Mouse (Mus musculus) 416B (cell line): Measurements from ENCODE around the gene Fam126a.

ENCODE experiments used
- DNase-seq: peaks from one replicate; pipeline ENCODE4 v3.0.0; 2011; ENCODE audit warnings: low read depth

The Fam126a gene

DNA sequence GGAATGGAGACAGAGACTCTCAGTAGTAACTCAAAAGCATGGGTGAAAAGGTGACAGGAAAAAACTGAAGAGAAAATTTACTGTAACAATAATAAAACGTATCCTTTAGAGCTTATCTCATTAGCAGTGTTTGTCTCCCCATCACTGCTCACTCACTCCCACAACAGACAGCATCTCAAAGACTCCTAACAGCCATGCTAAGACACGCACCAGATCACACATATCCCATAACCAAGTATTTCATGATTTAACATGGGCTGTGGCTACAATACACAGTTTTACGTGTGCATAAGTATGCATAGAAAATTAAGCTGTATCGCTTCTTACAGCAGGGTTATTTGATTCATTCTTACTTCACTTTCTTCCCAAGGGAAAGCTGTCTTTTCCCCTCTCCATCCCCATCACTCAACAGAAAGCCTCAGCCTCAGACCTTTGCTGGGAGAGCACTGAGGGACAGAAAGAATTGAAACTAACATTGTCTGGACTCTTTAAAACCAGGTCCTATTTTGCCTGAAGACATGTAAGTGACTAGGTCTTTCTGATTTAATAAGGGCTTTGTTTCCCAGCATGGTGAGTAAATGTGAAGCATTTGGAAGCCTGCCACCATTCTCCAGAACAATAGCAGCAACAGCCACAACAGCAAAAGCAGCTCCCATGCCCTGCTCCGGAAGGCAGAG lies 37.5 kb downstream of the Fam126a start:
- no peak for DNase-seq

DNA sequence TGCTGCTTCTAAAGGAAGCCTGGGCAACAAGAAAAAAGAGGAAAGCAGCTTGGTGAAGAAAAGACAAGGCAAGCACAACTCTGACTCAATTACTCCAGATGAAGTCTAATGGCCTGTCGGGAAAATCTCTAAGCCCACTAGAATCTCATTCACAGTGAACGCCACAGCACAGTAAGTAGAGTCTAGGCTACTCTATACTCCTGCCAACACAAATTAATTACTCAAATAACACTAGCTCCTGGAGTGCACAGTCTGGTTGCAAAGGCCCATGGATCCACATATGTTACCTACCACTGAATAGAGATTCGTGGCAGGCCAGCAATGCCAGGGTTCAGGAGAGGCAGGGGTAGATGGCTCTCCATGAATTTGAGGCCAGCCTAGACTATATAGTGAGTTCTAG lies 40.5 kb downstream of the Fam126a start:
- no peak for DNase-seq

DNA sequence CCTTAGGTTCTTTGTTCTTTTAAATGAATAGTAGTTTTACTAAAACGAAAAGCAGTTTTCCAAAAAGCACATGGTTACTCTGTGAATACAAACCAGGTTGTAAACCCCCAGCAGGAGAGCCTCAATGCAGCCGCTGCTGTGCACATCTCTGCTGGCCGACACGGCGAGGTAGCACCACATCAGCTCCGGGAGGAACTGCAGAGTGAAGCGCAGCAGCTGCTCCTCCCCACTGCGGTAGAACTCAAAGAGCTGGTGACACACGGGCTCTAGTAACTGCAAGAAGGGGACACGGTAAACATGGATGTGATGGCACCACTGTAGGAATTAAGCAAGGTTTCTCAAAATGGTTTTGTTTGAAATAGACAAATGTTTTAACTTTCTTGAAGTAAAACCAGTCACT lies 42.7 kb downstream of the Fam126a start:
- no peak for DNase-seq

DNA sequence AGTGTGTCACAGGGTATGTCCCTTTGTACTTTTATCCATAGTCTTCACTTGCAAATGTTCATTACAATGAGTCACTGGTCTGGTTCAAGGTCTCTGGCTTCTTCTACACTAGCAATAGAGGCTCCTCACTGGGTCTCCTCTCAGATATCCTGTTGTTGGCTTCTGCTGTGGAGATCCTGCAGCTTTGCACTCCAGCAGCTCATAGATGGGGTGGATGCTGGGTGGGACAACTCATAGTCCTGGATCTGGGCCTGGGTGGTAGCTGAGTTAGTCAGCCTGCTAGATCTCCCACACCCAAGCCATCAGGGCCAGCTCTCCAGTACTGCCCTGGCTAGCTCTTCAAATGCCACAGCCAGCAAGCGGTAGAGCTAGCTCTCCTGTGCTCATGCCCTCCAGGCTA lies 48.4 kb downstream of the Fam126a start:
- DNase-seq = no peak

DNA sequence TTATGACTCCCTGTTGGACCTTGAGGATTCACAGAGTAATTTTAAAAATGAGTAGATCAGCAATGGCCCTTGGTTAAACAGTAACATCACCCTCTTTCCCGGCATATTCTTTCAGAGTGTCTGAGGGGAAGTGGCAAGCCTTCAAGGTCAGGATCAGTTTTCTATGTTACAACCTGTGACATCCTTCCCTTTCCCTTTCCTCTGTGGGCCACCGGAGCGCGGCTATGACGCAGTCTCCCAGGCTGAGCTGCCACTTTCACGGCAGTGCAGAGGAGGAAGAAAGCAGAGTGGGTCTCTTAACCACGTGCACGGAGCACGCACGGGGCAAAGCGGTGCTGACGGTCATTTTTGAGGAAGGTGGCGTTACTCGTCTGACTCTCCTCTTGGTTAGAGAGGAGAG lies 52.0 kb downstream of the Fam126a start:
- DNase-seq = peak; percentile 68

DNA sequence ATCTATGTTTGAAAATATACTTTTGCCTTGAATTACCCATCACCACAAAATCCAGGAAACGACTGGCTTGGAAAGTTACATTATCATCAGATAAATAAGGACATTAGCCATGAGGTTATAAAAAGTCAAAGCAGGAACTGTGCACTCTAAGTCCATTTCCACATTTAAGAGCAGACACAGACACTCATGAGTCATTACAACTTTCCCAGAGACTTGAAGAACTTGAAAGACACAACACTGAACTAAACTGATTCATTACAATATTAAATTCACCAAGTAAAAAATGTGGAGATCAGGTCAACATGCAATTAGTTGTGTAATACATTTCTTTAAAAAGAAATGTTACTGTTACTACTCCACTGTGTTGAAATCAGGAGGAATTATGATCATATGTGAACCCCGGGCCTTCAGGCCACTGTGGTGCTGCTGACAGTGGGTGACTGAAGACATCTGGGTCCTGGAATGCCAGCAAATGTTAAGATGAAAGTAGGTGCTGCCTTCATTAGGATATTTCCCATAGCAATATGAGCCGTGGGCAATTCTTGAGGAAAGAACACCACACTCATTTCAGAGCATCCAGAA lies 55.4 kb downstream of the Fam126a start:
- peak; percentile 31 for DNase-seq

DNA sequence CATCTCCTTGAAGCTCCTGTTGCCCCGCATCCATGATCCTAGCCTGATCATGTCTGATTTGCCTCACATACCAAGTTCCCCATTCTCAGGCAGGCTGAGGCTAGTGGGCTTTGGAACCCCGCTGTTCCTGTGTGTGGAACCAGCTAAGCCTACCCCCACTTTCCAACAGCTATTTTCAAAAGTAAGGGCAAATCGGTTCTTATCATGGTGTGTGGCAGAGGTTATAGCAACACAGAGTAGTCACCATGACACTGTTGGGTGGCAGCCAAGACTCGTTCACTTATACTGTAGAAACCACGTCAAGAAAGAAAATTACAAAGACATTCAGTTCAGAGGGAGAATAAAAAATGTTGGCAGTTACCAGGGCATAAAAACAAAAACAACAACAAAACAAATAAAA lies 62.8 kb downstream of the Fam126a start:
- peak; percentile 31 for DNase-seq

DNA sequence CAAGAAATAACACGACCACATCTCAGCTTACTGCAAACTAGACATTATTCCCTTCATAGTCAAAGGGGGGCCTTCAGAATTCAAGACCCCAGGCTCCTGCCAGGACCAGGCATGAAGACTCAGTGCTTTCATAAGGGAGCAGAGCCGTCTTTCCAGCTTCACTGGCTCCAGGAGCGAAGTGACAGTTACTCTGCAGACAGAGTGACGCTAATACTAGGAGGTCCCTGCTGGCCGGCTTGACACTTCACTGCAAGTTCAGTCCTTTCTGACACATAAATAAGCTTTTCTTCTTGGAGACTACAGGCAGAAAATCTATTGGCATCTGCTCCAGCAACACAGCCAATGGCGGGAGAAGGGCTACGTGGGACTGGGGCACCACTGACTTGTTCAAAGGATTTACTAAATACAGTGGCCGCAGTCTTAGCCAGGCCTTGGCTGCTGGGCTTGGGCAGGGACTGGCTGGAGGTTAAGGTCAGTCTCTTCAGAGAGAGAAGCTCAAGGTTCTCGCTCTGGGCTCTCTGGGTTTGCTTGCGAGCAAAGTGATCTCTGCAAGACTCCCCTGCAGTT lies 65.8 kb downstream of the Fam126a start:
- DNase-seq = no peak

DNA sequence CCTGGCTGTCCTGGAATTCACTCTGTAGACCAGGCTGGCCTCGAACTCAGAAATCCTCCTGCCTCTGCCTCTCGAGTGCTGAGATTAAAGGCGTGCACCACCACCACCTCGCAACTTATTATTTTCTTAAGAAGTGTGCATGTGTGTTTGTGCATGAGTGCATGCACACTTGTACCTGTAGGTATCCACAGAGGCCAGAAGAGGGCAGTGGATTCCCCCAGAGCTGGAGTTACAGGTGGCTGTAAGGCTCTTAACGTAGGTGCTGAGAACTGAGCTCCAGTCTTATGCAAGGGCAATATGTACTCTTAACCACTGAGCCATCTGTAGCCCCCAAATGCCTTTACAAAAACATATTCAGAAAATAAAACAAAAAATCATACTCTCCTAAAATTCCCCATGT lies 77.4 kb downstream of the Fam126a start:
- DNase-seq = no peak

DNA sequence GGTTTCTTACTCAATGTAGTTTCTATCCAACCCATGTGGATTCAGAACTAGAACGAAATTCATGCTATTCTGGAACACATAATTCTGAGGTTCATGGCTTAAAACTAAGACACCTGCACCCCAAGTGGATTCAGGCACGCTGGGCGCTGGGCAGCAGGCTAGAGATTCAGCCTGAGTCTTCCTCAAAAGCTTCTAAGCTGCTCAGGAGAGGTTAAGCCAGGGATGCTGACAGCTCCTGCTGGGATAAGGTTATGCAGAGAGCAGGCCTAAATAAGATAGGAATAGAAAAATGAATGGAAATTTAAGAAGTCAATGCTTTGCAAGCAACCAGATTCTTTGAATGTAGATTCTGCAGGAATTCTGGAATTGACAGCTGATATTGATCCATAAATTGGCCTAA lies 82.4 kb downstream of the Fam126a start:
- no peak for DNase-seq

DNA sequence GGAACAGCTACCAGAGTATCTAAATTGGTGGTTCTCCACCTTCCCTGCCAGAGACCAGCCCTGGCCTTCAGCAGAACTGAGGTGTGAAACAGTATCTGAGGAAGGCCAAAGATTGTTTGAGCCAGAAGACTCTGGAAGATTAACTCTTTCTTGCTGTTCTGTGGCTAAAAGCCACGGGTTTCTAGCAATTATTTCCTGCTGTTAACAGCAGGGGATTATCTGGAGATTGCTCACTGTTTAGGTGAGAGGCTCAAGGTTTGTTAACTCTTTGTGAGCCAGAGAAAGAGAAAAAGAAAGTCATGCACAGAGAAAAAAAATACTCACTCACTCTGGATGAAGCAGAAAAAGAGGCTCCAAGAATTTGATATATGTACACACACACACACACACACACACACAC lies 85.4 kb downstream of the Fam126a start:
- no peak for DNase-seq

DNA sequence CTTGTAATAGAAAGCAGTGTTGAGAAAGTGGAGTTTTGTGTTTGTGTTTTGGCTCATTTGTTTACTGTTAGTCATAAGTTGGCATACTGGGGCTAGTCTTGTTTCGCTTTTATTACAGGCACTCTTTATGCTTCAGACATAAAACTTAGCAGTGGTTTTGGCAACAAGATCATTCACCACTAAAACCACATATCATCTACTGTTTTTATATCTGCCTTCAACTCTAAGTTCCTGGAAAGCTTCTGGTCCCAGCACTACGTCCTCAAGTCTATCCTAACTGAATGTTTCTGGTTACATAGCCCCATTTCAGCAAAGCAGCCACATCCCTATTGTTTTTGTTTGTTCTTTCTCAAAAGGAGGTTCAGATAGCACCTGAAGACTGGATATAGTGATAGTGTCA lies 87.0 kb downstream of the Fam126a start:
- peak; percentile 42 for DNase-seq

DNA sequence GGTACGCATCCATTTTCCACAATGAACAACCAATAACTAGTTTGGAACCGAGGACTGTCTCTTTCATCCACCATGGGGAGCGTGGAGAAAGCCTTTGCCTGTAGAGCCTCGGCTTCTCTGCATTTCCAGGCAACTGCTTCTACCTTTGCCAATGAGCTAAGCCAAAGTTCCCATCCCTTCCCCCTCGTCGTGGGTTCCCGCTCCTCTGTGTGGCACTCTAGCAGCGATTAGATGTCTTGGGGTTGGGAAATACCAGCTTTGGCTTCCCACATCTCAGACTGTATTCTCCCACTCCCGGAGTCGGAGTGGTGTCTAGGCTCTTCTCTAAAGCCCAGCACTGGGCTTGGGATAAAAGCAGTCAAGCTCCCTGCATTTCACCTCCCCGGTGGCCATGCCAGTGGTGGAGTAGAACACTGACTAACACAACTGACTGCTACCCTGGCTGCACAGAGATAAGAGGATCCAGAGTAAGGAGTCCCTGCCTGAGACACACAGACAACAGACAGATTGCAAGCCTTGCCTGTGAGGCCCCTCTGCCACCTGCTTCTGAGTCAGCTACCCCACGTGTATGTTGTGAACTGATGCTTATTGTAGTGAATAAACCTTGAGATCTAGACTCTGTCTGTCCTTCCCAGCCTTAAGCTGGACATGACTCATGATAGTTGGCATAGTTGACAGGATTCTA lies 106.9 kb downstream of the Fam126a start:
- no peak for DNase-seq

DNA sequence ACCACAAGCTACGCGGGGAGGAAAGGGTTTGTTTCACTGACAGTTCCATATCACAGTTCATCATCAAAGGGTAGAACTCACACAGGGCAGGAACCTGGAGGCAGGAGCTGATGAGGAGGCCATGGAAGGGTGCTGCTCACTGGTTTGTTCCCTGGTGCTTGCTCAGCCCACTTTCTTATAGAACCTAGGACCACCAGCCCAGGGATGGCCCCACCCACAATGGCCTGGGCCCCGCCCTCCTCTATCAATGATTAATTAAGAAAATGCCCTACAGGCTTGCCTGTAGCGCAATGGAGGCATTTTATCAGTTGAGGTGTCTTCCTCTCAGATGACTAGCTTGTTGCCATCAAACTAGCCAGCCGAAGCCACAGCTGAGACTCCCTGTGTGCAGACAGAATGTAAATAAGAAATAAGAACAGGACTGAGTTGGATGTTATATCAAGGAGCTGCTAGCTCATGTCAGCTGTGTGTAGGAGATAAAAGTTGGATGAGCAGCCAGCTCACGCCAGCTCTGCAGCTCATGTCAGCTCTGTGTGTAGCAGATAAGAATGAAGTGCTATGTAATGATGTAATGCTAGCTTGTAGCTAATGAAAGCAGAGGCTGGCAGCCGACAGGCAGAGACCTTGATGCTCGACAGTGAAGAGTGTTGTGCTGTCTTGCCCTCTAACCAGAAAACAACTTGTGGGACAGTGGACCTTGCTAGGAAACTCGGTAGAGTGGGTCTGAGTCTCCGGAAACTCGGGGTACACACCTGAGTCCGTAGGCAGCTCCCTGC lies 107.8 kb downstream of the Fam126a start:
- peak; percentile 23 for DNase-seq

DNA sequence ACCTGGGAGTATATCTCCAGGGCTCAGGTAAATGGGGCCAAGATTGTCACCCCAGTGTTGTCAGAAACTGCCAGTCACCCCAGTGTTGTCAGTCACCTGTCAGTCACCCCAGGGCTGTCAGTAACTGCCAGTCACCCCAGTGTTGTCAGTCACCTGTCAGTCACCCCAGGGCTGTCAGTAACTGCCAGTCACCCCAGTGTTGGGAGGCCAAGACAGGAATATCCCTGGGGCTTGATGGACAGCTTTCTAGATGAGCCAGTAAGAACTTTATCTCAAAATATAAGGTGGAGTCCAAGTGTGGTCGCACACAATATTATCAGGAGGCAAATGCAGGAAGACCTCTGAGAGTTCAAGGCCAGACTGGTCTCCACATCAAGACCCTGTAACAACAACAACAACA lies 109.2 kb downstream of the Fam126a start:
- no peak for DNase-seq

DNA sequence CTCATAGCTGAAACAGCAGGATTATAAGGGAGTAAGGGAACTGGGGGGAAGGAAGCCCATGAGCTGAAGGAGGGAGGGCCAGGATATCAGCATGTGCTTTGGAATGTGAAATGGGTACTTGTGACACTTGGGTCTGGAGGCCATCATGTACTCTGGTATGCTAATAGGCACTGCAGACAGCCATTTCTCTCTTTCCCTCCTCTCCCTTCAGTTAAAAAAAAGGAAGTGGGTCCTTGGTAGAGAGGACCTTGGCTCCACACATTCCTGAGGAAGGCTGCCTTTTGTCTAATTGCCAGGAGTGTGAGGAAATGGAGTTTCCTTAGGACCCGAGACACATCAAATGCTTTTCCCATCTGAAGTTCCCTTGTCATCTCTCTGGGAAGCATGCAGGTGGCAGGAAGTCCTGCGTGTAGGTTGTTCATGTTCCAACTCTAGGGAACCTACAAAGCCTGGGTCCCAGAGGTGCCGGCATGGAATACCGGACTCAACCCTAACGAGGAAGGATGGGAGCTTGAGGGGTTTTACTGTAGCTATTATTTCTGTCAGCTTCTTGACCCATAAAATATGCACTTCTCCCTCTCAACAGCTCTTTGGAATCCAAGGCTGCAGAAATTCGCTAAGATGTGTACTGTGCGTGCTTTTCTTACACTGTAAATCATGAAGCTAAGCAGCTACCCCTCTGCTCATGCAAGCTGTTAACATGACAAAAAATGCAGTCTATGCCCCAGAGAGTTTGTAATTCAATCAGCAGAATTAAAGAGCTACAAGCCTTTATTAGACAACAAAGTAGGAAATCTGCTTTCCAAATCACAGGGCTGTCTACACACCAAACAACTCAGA lies 110.4 kb downstream of the Fam126a start:
- no peak for DNase-seq

DNA sequence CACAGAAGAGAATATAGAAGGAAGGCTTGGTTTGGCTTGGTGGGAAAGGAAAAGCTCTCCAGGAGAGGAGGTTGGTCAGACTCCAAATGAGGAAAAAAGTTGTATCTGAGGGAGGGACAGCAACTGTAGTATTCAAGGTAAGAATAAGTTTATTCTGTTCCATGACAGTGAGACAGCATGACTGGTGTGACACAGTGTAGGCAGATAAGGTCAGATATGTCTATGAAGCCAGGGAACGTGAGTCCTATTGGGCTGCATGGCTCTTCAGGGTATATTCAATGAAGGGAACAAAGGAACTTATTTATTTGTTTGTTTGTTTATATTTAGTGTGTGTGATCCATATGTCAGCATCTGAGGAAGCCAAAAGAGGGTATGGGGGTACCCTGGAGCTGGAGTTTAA lies 113.2 kb downstream of the Fam126a start:
- DNase-seq = no peak

DNA sequence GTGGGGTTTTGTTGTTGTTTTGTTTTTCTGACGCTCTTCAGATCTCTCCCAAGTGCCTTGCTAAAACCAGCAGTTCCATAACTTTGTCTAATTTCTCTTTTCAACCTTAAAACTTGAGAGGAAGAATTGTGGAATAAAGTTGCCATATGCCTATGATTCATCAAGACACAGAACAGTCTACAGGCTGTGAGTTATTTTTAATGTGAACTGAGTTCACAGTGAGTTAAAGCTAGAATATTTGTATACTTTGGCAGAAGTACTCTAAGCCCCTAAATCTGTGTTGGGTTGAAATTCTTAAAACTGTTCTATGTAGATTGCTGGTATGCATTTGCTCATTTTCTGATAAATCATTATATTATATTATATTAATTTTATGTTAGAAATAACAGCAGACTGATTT lies 118.9 kb downstream of the Fam126a start:
- no peak for DNase-seq

DNA sequence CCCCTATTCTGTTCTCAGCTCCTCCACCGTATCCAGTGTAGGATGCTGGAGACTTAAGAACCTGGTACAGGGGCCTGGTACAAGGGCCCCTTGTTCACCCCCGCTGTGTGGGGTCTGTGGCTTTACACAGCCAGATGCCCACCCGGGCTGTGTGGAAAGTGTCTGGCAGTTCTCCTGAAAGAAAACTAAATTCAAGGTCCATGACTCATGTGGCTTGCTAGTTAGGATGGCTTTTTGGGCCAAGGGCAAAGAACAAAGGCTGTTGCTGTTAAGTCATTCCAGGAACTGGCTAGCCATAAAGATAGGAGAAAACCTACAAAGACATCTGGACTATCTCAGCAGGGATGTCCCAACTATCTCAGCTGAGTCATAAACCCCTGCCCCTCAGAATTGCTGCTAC lies 121.2 kb downstream of the Fam126a start:
- no peak for DNase-seq

DNA sequence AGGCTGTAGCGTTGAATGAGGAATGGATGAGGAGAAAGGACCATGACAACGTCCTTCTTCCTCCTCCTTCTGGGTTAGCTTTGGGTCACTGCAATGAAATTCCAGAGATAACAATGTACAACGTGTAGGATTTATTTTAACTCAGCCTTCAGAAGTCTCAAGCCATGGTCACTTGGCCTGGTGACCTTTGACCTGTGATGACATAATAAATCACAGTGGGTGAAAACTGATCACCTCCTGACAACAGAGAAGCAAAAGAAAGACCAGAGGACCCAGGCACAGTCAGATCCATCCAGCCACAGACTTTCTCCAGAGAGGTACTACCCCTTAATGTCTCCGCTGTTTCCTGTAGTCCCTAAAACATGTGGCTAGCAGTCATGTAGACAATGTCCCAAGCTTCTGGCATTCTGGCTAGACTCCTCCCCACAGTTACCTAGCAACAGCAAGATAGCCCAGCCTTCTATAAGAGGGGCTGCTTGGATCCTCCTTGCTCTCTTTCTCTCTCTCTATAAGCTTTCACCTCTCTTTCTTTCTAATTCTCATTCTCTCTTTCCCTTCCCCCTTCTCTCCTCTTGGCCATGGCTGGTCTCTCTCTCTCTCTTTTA lies 121.9 kb downstream of the Fam126a start:
- no peak for DNase-seq

DNA sequence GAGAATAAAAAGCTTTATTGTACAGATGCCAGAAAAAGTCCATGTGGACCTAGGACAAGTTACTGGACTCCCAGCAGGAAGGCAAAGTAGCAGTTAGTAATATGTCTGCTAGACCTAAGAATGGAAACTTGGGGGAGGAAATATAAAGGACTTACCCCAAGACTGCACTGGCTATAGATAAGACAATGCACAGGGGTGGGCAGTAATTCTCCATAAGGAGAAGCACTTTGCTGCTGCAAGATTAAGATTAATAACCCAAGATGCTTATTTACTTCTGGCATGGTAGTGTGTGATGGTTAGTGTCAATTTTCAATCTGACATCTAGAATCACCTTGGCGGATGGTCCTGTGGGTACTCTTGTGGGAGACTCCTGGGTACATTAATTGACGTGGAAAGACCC lies 128.3 kb downstream of the Fam126a start:
- DNase-seq = no peak
